Mouse (Mus musculus): Measurements from ENCODE around the gene Dgkb.

DNA sequence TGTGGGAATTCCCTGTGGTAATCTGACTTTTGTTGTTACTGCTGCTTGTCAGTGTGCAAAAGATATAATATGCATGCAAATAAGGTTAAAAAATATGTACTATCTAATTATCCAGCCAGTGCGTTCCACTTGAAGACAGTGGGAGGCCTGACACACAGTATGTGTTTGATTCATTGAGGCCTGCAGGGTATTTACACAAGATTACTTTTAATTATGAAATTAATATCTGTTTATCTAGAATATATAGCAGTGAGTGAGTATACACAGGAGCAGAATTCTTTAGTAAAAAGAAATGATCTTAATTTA is 618.6 kb downstream of the Dgkb start:
- TF ChIP-seq CTCF (IDR thresholded peaks at IDR 0.05; ENCODE audit: borderline replicate concordance, extremely low read depth, insufficient read depth, insufficient read length), result no peak
- TF ChIP-seq POLR2A (IDR thresholded peaks at IDR 0.05; ENCODE audit: borderline replicate concordance, extremely low read depth, insufficient read depth, insufficient read length, poor library complexity, severe bottlenecking), result no peak

All from brain, embryonic 14.5 days (tissue).